Mouse (Mus musculus): ENCODE results near the gene Foxa2.

GRCm38 (mm10) chr2:148085529-148085928 is 38.8 kb upstream of the Foxa2 start:
- TF ChIP-seq CTCF (IDR thresholded peaks at IDR 0.05; ENCODE audit: borderline replicate concordance, insufficient read depth, low read depth, low read length) (no peak), POLR2A (IDR thresholded peaks at IDR 0.05; ENCODE audit: borderline replicate concordance, insufficient read depth, low read length) (no peak)
